Mouse (Mus musculus) liver, postnatal 0 days (tissue): ENCODE results near the gene Nuf2. TPM values are rescaled to one million over a fixed set of nuclear protein-coding genes. Genes with fewer than 3 reads are reported as not detected.

Experiments
- ATAC-seq: fragments of 200-750 bp; cut with Nextera tagmentation; 2 replicates; pipeline ENCODE4 v1.8.0; 2017; ENCODE audit warnings: mild to moderate bottlenecking, moderate library complexity
- DNase-seq: peaks from one replicate; pipeline ENCODE4 v3.0.0-alpha.2; 2016
- H3K27ac ChIP-seq: fragments of 300-500 bp; sonication (generic); 2 replicates; pipeline ENCODE4 v1.5.1; 2014; ENCODE audit warnings: antibody characterized with exemption, moderate library complexity, mild to moderate bottlenecking, low read depth
- H3K27me3 ChIP-seq: fragments of 300-500 bp; sonication (generic); 2 replicates; pipeline ENCODE4 v1.6.1; 2014; ENCODE audit warnings: low read length, control low read depth, mixed read lengths; ENCODE audit not compliant: insufficient read depth
- H3K36me3 ChIP-seq: fragments of 300-500 bp; sonication (generic); replicated peaks from 2 replicates; pipeline ENCODE4 v1.6.1; 2014; ENCODE audit warnings: mild to moderate bottlenecking, control low read depth, low read length, moderate library complexity, mixed read lengths; ENCODE audit not compliant: insufficient read depth
- H3K4me1 ChIP-seq: fragments of 300-500 bp; sonication (generic); 2 replicates; pipeline ENCODE4 v1.6.1; 2014; ENCODE audit warnings: antibody characterized with exemption, mild to moderate bottlenecking, control low read depth; ENCODE audit not compliant: insufficient read depth
- H3K4me2 ChIP-seq: fragments of 300-500 bp; sonication (generic); 2 replicates; pipeline ENCODE4 v1.6.1; 2014; ENCODE audit warnings: low read depth, mild to moderate bottlenecking, low read length, moderate library complexity, mixed read lengths
- H3K4me3 ChIP-seq: fragments of 300-500 bp; sonication (generic); 2 replicates; pipeline ENCODE4 v1.5.1; 2014; ENCODE audit warnings: low read depth, low read length
- H3K9ac ChIP-seq: fragments of 300-500 bp; sonication (generic); replicated peaks from 2 replicates; pipeline ENCODE4 v1.6.1; 2014; ENCODE audit warnings: mild to moderate bottlenecking, moderate library complexity
- H3K9me3 ChIP-seq: fragments of 300-500 bp; sonication (generic); 2 replicates; pipeline ENCODE4 v1.6.1; 2016; ENCODE audit warnings: mild to moderate bottlenecking, control low read depth, low read length, mixed read lengths
- CTCF ChIP-seq: sonication (generic); IDR thresholded peaks from 2 replicates; pipeline ENCODE4 v1.5.1; 2016; ENCODE audit warnings: antibody characterized with exemption, low read depth
- EP300 ChIP-seq: IDR thresholded peaks from 2 replicates; pipeline ENCODE4 v1.6.1; 2016; ENCODE audit warnings: antibody characterized with exemption, low read depth, mild to moderate bottlenecking
- WGBS: fragments of 180-500 bp; shearing (Covaris S2); extraction: QIAGEN DNeasy Blood & Tissue Kit; methylation state at CpG from one replicate; pipeline ENCODE4 v1.1.7; 2014; ENCODE audit not compliant: insufficient replicate concordance; 5-methylcytosine and 5-hydroxymethylcytosine counted together
- polyA plus RNA-seq: library from polyadenylated mRNA; unstranded; fragments of >200 nt; fragmentation: Nextera tagmentation; extraction: Ambion mirVana; gene quantifications from 2 replicates; pipeline ENCODE4 v1.2.1, GENCODE M21; 2015

Nuf2 gene
- polyA plus RNA-seq, 1 experiment from 2014 or later = 22.6 TPM

GRCm38 (mm10) chr1:169506354-169506753, 24.9 kb downstream of the Nuf2 start:
- H3K4me2 ChIP-seq = no peak overlapping the region
- no peak overlapping the region for H3K27ac ChIP-seq
- no peaks in the 10 kb centered on the region for H3K4me1 ChIP-seq
- H3K9me3 ChIP-seq = no peaks in the 10 kb centered on the region
- DNase-seq (no peak), ATAC-seq (no peak)
- H3K9ac ChIP-seq = no peak overlapping the region
- no peak overlapping the region for H3K4me3 ChIP-seq
- WGBS = 95% methylated on average over 6 of the region's 6 CpGs
- TF ChIP-seq EP300 (no peak), CTCF (no peak)
- H3K27me3 ChIP-seq = no peaks in the 10 kb centered on the region
- peaks cover 80% of the 10 kb centered on the region for H3K36me3 ChIP-seq

- TF ChIP-seq CTCF = no peak
- TF ChIP-seq EP300 = no peak
- no peaks in the 10 kb centered on the region for H3K9me3 ChIP-seq
- no peak overlapping the region for H3K27ac ChIP-seq
- H3K4me3 ChIP-seq = no peak overlapping the region
- no peak overlapping the region for H3K9ac ChIP-seq
- 97% methylated on average over 3 of the region's 3 CpGs for WGBS
- H3K27me3 ChIP-seq = no peaks in the 10 kb centered on the region
- no peaks in the 10 kb centered on the region for H3K4me1 ChIP-seq
- DNase-seq = no peak
- no peak for ATAC-seq
- no peak overlapping the region for H3K4me2 ChIP-seq
- H3K36me3 ChIP-seq = peaks cover 88% of the 10 kb centered on the region
Observed at GRCm38 (mm10) chr1:169502876-169503275, 28.4 kb downstream of the Nuf2 start.

- Histone ChIP-seq H3K4me1 (no peaks in the 10 kb centered on the region), H3K27me3 (no peaks in the 10 kb centered on the region), H3K9me3 (no peaks in the 10 kb centered on the region), H3K36me3 (peaks cover 29% of the 10 kb centered on the region), H3K9ac (no peak overlapping the region), H3K4me3 (no peak overlapping the region), H3K4me2 (no peak overlapping the region), H3K27ac (no peak overlapping the region)
- WGBS = 74% methylated on average over 8 of the region's 8 CpGs
- no peak for TF ChIP-seq EP300
- peak; percentile 53 for TF ChIP-seq CTCF
- DNase-seq (peak; percentile 32), ATAC-seq (no peak)
Observed at GRCm38 (mm10) chr1:169495621-169496020, 35.6 kb downstream of the Nuf2 start.

GRCm38 (mm10) chr1:169491561-169491960, 39.7 kb downstream of the Nuf2 start:
- Histone ChIP-seq H3K36me3 (peaks cover 6% of the 10 kb centered on the region; the same call in 1 of the 2 replicates), H3K9me3 (no peaks in the 10 kb centered on the region), H3K4me3 (no peak overlapping the region), H3K4me1 (no peaks in the 10 kb centered on the region), H3K27me3 (no peaks in the 10 kb centered on the region), H3K9ac (no peak overlapping the region), H3K4me2 (no peak overlapping the region), H3K27ac (no peak overlapping the region)
- DNase-seq = no peak
- no peak for ATAC-seq
- TF ChIP-seq CTCF (no peak), EP300 (no peak)
- 60% methylated on average over 1 of the region's 1 CpGs for WGBS

GRCm38 (mm10) chr1:169485408-169485885, 45.8 kb downstream of the Nuf2 start:
- DNase-seq (no peak), ATAC-seq (no peak)
- Histone ChIP-seq H3K36me3 (no peaks in the 10 kb centered on the region), H3K4me1 (no peaks in the 10 kb centered on the region), H3K27ac (no peak overlapping the region), H3K27me3 (no peaks in the 10 kb centered on the region), H3K9ac (no peak overlapping the region), H3K4me2 (no peak overlapping the region), H3K9me3 (no peaks in the 10 kb centered on the region), H3K4me3 (no peak overlapping the region)
- WGBS = 73% methylated on average over 6 of the region's 6 CpGs
- TF ChIP-seq EP300 (no peak), CTCF (no peak)

GRCm38 (mm10) chr1:169484565-169484964, 46.7 kb downstream of the Nuf2 start:
- no peak overlapping the region for H3K4me3 ChIP-seq
- no peaks in the 10 kb centered on the region for H3K4me1 ChIP-seq
- H3K4me2 ChIP-seq = no peak overlapping the region
- no peaks in the 10 kb centered on the region for H3K36me3 ChIP-seq
- 69% methylated on average over 4 of the region's 4 CpGs for WGBS
- DNase-seq = no peak
- no peak overlapping the region for H3K27ac ChIP-seq
- no peaks in the 10 kb centered on the region for H3K27me3 ChIP-seq
- H3K9me3 ChIP-seq = no peaks in the 10 kb centered on the region
- H3K9ac ChIP-seq = no peak overlapping the region
- ATAC-seq = no peak
- no peak for TF ChIP-seq EP300
- TF ChIP-seq CTCF = no peak
